Mouse (Mus musculus) G1E (cell line): ENCODE measurements at regions not wholly inside any gene's neighbourhood (a gene's known extent, or its start where the extent isn't known, plus 50 kb on each side); places are given as distances from the start of the nearest gene placed in this dataset.

Source experiments
- ATAC-seq: 2 replicates; pipeline ENCODE4 v1.8.0; 2016; ENCODE audit warnings: mild to moderate bottlenecking; ENCODE audit not compliant: insufficient number of reproducible peaks, poor library complexity, low FRiP score, severe bottlenecking; ENCODE audit errors: extremely low read depth
- DNase-seq: peaks from one replicate; pipeline ENCODE4 v3.0.0; 2012; ENCODE audit warnings: low spot score
- H3K27me3 ChIP-seq: 2 replicates; pipeline ENCODE4 v1.6.1; 2012; ENCODE audit warnings: mild to moderate bottlenecking, low read length, inconsistent platforms; ENCODE audit not compliant: insufficient read depth
- H3K36me3 ChIP-seq: replicated peaks from 2 replicates; pipeline ENCODE3; 2012; ENCODE audit warnings: mild to moderate bottlenecking, inconsistent platforms
- H3K4me1 ChIP-seq: 2 replicates; pipeline ENCODE4 v1.6.1; 2012; ENCODE audit warnings: low read depth, low read length, inconsistent platforms, mixed read lengths; ENCODE audit not compliant: insufficient read depth
- H3K4me3 ChIP-seq: 2 replicates; pipeline ENCODE4 v1.5.1; 2012; ENCODE audit warnings: low read depth, mild to moderate bottlenecking, inconsistent platforms, low read length, moderate library complexity, mixed read lengths
- H3K9me3 ChIP-seq: replicated peaks from 2 replicates; pipeline ENCODE4 v1.6.1; 2012; ENCODE audit warnings: inconsistent platforms
- CTCF ChIP-seq: IDR thresholded peaks from 2 replicates; pipeline ENCODE4 v1.5.1; 2012; ENCODE audit warnings: low read depth, low read length, inconsistent platforms, mixed read lengths
- GATA1 ChIP-seq: IDR thresholded peaks from 2 replicates; pipeline ENCODE4 v1.6.1; 2012; ENCODE audit warnings: borderline replicate concordance, low read length, inconsistent platforms, mixed read lengths
- GATA2 ChIP-seq: IDR thresholded peaks from 2 replicates; pipeline ENCODE4 v1.6.1; 2012; ENCODE audit warnings: low read depth, low read length, inconsistent platforms, borderline replicate concordance
- POLR2AphosphoS5 ChIP-seq: IDR thresholded peaks from 2 replicates; pipeline ENCODE4 v1.6.1; 2012; ENCODE audit warnings: low read depth, low read length, inconsistent platforms; ENCODE audit not compliant: insufficient replicate concordance
- TAL1 ChIP-seq: conservative IDR thresholded peaks from 2 replicates; pipeline ENCODE4 v1.6.1; 2012; ENCODE audit warnings: low read depth, low read length, inconsistent platforms, mixed read lengths

DNA sequence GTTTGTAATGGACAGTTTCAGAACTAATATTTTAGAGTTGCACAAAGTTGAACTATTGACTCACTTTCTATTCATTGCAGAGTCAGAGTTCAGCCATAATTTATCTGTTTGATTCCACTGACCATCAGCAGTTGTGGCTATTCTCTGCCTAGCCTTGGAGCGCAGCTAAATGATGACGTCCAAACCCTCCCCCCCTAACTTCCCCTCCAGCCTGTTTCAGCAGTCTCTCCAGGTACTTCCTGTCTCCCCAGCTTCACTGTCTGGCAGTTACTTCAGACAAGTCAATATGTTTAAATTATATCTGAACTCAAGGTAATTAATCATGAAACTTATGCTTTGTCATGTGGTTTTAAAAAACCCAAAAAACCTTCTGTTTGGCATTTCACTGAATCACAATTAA, 362.1 kb upstream of the Meis1 start:
- no peak for ATAC-seq
- Histone ChIP-seq H3K9me3 (no peaks in the 10 kb centered on the region), H3K4me1 (no peaks in the 10 kb centered on the region), H3K27me3 (no peaks in the 10 kb centered on the region), H3K36me3 (no peaks in the 10 kb centered on the region), H3K4me3 (no peak overlapping the region)
- TF ChIP-seq POLR2AphosphoS5, result no peak
- TF ChIP-seq TAL1, result no peak
- TF ChIP-seq GATA2, result no peak
- TF ChIP-seq CTCF, result no peak
- no peak for TF ChIP-seq GATA1
- DNase-seq, result no peak

DNA sequence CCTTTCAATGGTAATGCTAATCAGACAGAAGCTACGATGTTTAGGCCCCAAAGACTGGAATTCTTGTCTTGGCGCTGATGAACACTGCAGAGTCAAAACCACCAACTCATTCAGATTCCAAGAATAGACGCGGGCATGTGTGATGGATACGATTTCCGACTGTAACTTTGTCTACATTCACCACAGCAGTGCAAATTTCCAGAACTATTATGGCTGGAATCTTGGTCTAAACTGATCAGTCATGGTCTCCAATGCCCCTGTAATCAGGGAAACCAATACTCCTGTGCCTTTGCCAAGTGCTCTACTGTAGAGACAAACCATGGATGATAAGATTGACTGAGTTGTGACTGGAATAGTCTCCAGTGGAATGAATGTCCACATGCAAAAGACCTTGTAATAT, 370.4 kb upstream of the Meis1 start:
- no peak overlapping the region for H3K4me3 ChIP-seq
- H3K9me3 ChIP-seq, result no peaks in the 10 kb centered on the region
- DNase-seq (no peak), ATAC-seq (no peak)
- H3K27me3 ChIP-seq, result no peaks in the 10 kb centered on the region
- 0 out of 2 replicates have a peak, but pooled peaks cover 4% of the 10 kb centered on the region for H3K4me1 ChIP-seq
- no peaks in the 10 kb centered on the region for H3K36me3 ChIP-seq
- TF ChIP-seq GATA1 (no peak), CTCF (no peak), POLR2AphosphoS5 (no peak), TAL1 (no peak), GATA2 (no peak)

DNA sequence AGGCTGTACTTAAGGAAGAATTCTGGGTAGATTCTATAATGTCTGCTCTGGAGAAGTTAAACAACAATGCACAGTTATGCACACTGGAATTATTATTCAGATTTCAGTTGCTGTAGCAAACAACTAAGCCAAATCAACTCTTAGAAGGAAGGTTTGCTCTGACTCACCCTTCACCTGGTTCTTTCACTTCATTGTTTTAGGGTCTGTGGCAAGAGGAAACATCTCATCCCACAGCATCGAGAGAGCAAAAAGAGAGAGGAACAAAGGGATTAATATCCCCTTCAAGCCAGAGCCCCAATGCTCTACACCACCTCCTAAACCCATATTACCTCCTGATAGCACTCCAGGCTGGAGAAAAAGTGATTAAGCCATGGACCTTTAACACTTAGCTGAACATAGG, 373.4 kb upstream of the Meis1 start:
- peaks cover 4% of the 10 kb centered on the region; the same call in 1 of the 2 replicates for H3K4me1 ChIP-seq
- no peak overlapping the region for H3K4me3 ChIP-seq
- H3K9me3 ChIP-seq, result no peaks in the 10 kb centered on the region
- no peaks in the 10 kb centered on the region for H3K27me3 ChIP-seq
- TF ChIP-seq GATA2, result no peak
- TF ChIP-seq CTCF, result no peak
- TF ChIP-seq GATA1, result no peak
- TF ChIP-seq TAL1, result no peak
- TF ChIP-seq POLR2AphosphoS5, result no peak
- ATAC-seq (no peak), DNase-seq (no peak)
- no peaks in the 10 kb centered on the region for H3K36me3 ChIP-seq

DNA sequence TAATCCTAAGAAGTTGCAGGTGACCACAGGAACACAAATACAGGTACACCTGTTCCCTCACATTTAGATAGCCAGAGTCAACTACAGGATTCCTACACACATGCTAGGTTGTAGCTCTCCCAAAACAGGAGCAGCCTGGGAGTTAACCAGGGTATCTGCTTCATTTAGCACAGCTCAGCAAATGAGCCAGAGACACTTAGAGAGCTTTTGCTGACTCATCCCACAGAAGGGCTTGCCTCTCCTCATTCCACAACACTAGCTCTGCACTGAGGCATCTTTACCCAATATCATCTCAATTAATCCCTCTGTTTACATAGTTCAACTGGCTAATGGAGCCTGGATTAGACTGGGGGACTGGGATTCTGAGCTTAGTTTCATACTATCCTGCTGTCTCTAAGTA, 375.6 kb upstream of the Meis1 start:
- Histone ChIP-seq H3K4me1 (no peaks in the 10 kb centered on the region; the same call in 1 of the 2 replicates), H3K4me3 (no peak overlapping the region), H3K9me3 (no peaks in the 10 kb centered on the region), H3K36me3 (no peaks in the 10 kb centered on the region), H3K27me3 (no peaks in the 10 kb centered on the region)
- TF ChIP-seq CTCF, result no peak
- TF ChIP-seq GATA2, result no peak
- no peak for TF ChIP-seq GATA1
- no peak for TF ChIP-seq TAL1
- TF ChIP-seq POLR2AphosphoS5, result no peak
- DNase-seq (no peak), ATAC-seq (no peak)

DNA sequence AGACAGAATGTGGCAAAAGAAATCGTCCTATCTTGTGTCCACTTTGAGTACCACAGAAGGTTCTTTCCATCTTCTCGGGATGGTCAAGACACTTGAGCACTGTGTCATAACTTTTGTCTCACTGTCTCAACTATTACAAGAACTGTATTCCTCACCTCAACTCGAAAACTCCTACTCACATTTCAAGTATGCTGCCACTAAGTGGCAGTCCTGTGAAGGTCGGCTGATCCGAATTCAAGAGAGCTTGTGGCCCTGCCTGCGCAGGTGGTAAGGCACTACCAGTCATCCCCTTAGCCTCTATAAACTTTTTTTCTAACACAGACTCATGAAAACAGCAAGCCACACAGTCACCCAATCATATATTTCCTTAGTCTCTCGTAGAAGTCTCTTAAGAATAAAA, 381.6 kb upstream of the Meis1 start:
- DNase-seq (no peak), ATAC-seq (no peak)
- Histone ChIP-seq H3K36me3 (no peaks in the 10 kb centered on the region), H3K4me3 (no peak overlapping the region), H3K4me1 (no peaks in the 10 kb centered on the region), H3K27me3 (no peaks in the 10 kb centered on the region), H3K9me3 (no peaks in the 10 kb centered on the region)
- no peak for TF ChIP-seq CTCF
- TF ChIP-seq POLR2AphosphoS5, result no peak
- no peak for TF ChIP-seq TAL1

DNA sequence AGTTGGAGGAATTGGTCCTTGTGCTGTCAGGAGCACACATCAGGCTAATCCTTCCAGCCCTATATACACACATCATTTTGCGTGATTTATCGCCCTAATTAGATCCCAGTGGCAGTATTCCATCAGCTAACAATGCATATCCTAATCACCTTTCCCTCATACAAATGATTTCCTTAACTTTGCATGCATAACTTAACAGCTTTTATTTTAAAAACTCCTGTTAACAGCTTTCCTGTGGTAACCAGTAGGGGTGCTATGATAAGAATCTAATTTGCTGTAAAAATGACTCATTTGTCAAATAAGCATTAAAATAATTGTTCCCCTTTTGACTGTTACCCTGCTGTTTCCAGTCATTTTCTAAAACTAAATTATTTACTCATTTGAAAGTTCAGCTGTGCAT, 401.4 kb upstream of the Meis1 start:
- Histone ChIP-seq H3K4me1 (no peaks in the 10 kb centered on the region), H3K4me3 (no peak overlapping the region), H3K9me3 (no peaks in the 10 kb centered on the region), H3K36me3 (no peaks in the 10 kb centered on the region), H3K27me3 (peaks cover 4% of the 10 kb centered on the region; the same call in 1 of the 2 replicates)
- TF ChIP-seq GATA2, result no peak
- TF ChIP-seq POLR2AphosphoS5, result no peak
- no peak for TF ChIP-seq TAL1
- TF ChIP-seq GATA1, result no peak
- TF ChIP-seq CTCF, result no peak
- ATAC-seq (no peak), DNase-seq (no peak)

DNA sequence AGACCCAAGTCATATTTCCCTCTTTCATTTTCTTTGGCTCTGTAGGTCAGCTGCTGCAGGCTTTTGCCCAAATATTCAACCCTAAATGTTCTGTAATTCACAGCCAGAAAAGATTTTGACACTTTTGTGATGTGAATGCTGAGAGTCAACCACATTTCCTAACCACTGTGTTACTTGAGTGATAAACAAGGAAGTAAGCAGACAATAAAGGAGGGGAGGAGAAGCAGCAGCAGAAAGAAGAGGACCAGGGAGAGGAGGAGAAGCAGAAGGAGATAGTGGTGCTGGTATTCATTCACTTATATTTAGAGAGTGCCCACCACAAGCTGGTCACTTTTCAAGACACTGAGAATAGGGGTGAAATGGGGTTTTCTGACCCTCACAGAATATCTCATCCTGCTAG, 404.5 kb upstream of the Meis1 start:
- Histone ChIP-seq H3K27me3 (peaks cover 5% of the 10 kb centered on the region; the same call in 1 of the 2 replicates), H3K4me3 (no peak overlapping the region), H3K4me1 (no peaks in the 10 kb centered on the region), H3K36me3 (no peaks in the 10 kb centered on the region), H3K9me3 (no peaks in the 10 kb centered on the region)
- TF ChIP-seq POLR2AphosphoS5 (no peak), CTCF (no peak), TAL1 (no peak), GATA2 (no peak), GATA1 (no peak)
- no peak for ATAC-seq
- DNase-seq, result no peak
